Mouse (Mus musculus) gastrocnemius, postnatal 4 days (tissue): Measurements from ENCODE around the gene Mindy3. TPM values are rescaled to one million over a fixed set of nuclear protein-coding genes. Genes with fewer than 3 reads are reported as not detected.

Source experiments
- DNase-seq, 2 experiments: peaks; one replicate each; pipeline ENCODE4 v3.0.0; 2021 to 2022; ENCODE audit warnings: low spot score in 2 of 2, mixed read lengths in 2 of 2
- total RNA-seq, 2 experiments: library from RNA; stranded (reverse); gene quantifications; 2 replicates each; pipeline ENCODE4 v1.2.3; 2021

Gene Mindy3
- total RNA-seq, 2 experiments from 2014 or later = 20.1 to 25.7 TPM

DNA sequence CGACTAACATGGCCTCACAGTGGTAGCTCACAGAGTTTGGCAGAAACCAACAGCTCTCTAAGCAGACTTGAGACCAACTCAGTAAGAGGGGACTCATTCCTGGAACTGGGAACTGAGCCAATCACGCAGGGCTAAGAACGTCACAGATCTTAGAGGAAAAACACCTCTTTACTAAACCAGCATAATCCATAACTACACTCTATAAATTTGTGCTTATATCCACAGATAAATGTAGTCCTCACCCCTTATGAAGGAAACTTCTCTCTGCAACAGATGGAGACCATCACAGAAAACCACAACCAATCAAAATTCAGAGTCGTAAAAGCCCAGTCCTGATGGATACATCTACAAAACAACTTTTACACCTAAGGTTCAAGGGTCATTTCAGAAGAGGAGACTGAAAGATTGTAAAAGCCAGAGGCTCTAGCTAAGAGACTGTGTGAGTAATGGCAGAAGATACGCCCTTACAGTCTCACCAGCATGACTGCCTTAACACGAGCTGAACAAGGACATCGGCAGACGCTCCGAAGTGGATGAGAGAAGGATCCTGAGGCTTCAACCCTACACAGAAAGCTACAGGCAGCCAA lies 114.1 kb downstream of the Mindy3 start:
- DNase-seq = no peak

DNA sequence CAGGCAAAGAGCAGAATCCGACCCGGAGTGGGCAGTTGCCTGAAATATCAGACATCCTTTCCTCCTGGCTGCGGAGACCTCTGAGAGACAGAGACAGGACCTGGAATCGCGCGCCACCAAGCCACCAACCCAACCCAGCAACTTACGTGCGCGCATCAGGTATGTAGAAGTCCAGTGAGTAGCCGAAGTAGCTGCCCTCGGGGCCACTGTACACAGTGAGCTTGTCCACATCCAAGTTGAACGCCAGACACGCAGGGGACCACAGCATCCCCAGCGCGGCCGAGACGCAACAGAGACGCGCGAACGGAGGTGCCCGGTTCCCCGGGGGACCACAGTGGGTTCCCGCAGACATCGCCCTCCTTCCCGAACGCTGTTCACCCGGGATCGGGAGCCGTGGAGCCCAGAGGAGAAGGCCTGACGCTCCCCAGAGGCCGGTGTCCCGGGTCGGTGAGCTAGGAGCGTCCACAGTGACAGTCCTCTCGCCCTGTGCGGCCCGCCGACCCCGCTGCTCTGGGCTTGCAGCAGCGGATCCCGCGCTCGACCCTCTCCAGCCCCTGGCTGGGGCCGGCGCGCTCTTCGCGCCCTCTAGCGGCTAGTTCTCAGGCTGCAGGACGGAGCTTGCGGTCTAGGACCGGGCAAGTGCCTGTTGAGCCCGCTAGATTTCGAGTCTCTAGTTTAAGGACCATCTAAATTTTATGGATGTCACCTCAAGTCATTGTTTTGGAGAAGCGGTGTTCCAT lies 117.7 kb downstream of the Mindy3 start, which contains the start of gene Itga8:
Gene Itga8 (minus strand): TSS at position 492 of the 740 bp plus-strand sequence.
- DNase-seq = peak; percentile 81 to 87

DNA sequence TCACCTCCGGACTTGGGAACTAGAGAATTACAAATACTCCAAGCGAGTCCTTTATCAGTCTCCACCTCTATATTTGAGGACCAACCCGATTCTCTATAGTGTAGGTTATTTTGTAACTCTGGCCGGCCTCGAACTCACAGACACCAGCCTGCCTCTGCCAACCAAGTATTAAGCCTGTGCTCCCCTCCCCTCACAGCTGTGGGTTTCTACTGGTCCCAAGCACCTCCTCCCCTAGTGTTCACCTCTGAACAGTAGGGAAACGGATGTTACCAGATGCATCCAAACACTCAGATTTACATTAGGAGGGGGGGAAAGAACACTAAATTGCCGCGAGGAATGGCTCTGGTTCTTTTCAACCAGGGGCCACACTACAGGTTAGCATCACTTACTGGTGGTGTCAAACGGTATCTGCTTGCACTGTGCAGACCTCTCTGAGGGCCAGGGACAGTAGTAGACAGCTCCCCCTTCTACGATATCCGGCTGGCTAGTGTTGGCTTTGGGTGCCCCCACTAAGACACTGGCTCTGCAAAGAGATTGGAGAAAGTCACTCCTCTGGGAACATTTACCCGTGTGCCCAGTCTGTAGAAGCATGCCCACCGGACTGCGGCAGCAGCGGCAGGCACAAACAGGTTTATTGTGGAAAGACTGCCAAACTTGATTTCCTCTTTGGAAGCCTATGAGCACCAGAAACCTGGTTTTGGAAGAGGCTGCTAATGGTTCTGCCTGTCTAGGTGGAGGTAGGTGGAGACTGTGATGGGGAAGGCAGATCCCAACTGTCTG lies 118.6 kb downstream of the Mindy3 start:
- DNase-seq = no peak

DNA sequence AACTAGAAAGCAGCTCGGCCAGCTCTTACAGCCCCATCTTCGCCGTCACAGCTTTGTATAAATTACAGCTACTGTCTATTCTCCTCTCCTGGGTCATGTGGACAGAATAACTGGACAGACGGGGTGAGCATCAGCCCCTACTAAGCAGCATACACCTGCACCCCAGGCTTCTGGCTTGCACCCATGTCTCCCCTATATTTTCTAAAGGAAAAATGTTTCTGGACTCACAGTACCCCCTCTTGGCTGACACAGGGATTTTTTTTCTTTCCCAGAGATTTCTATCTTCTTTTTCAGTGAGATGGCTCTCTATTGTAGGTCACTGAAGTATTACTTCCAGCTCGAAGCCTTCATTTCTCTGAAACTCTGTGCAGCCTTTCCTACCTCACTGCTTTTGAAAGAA lies 122.0 kb downstream of the Mindy3 start:
- no peak for DNase-seq

Other genes with a start within 250 kb of the Mindy3 start
- gene Itga8, start 117.5 kb downstream of the Mindy3 start, total RNA-seq = 10 to 100 TPM; 11.3 to 13.1 TPM